In genomic region chr1:84443640-84444039, GRCm38 (mm10) we compare ENCODE assay signal across 17 mouse cellular contexts.
DNase-seq lines count a peak whose midpoint lies in the region; ATAC-seq lines count a peak whose summit lies in the region.
"Had no signal": no experiment of that assay in that cellular context is flagged by ENCODE, and none has a peak within 500 bp of the region (broad histone marks: within the 10 kb centered on the region; RNA-seq: fewer than 3 reads in every experiment).

No protein-coding gene starts in this region.

- no peaks in the 10 kb centered on the region for H3K36me3 ChIP-seq in midbrain, embryonic 16.5 days (ENCODE audit: control insufficient read depth, insufficient read depth, low read length)
- no peaks in the 10 kb centered on the region for H3K36me3 ChIP-seq in midbrain, embryonic 11.5 days (ENCODE audit: control insufficient read depth, insufficient read depth, low read length)
- H3K36me3 ChIP-seq: G1E; liver, embryonic 12.5 days had no signal

- intact Hi-C loops in left cerebral cortex, postnatal 10 days (cut with DNase I): no loop called here

- peak; percentile 57; the same call in 1 of the 2 replicates for ATAC-seq in midbrain, embryonic 16.5 days
- no peak for ATAC-seq in midbrain, embryonic 11.5 days (ENCODE audit: low FRiP score)
- ATAC-seq: liver, embryonic 12.5 days had no signal

- H3K4me1 ChIP-seq in midbrain, embryonic 16.5 days (ENCODE audit: control insufficient read depth, insufficient read depth, low read length): 0 out of 2 replicates have a peak, but pooled peaks cover 2% of the 10 kb centered on the region
- H3K4me1 ChIP-seq in midbrain, embryonic 11.5 days (ENCODE audit: control insufficient read depth, insufficient read depth, low read length): no peaks in the 10 kb centered on the region
- H3K4me1 ChIP-seq: liver, embryonic 12.5 days had no signal

- H3K9ac ChIP-seq in midbrain, embryonic 16.5 days (ENCODE audit: low read depth, low read length): no peak overlapping the region
- H3K9ac ChIP-seq in midbrain, embryonic 11.5 days (ENCODE audit: low read length): no peak overlapping the region
- H3K9ac ChIP-seq: liver, embryonic 12.5 days had no signal

- no peaks in the 10 kb centered on the region for H3K27me3 ChIP-seq in midbrain, embryonic 16.5 days (ENCODE audit: control insufficient read depth, insufficient read depth, low read depth, low read length)
- H3K27me3 ChIP-seq in midbrain, embryonic 11.5 days (ENCODE audit: control insufficient read depth, insufficient read depth, low read length): no peaks in the 10 kb centered on the region
- H3K27me3 ChIP-seq: liver, embryonic 12.5 days had no signal

- DNase-seq in heart, adult 11 months: peak; percentile 84
- no peak for DNase-seq in heart, adult 8-10 months (ENCODE audit: low spot score)
- DNase-seq in midbrain, embryonic 11.5 days (ENCODE audit: low spot score, missing footprints): no peak
- peak; percentile 33 to 79 for DNase-seq in left cerebral cortex, postnatal 10 days (ENCODE audit: extremely low spot score in 1 of 2, low spot score in 2 of 2)
- peak; percentile 22 for DNase-seq in right cerebral cortex, postnatal 4 days
- no peak for DNase-seq in urinary bladder, adult 18-20 months (ENCODE audit: low spot score in 2 of 2)
- no peak for DNase-seq in Muller cell, postnatal 12 days (ENCODE audit: inconsistent ontology term)
- DNase-seq: cerebellum, adult 8-10 months; heart, adult 2 months; heart, postnatal 14 days; kidney, adult 11 months; kidney, postnatal 36 days; lung, postnatal 14 days; thymus, adult 2 months had no signal

- H3K4me3 ChIP-seq in midbrain, embryonic 16.5 days (ENCODE audit: low read depth, low read length): no peak overlapping the region
- H3K4me3 ChIP-seq in midbrain, embryonic 11.5 days (ENCODE audit: low read depth, low read length): no peak overlapping the region
- H3K4me3 ChIP-seq: heart, adult 2 months; liver, embryonic 12.5 days had no signal

- peak overlapping the region; percentile 14; the same call in 1 of the 2 replicates for H3K27ac ChIP-seq in midbrain, embryonic 16.5 days (ENCODE audit: low read length)
- H3K27ac ChIP-seq in midbrain, embryonic 11.5 days (ENCODE audit: low read depth, low read length): no peak overlapping the region
- H3K27ac ChIP-seq: heart, adult 2 months; liver, embryonic 12.5 days had no signal

- H3K4me2 ChIP-seq in midbrain, embryonic 16.5 days (ENCODE audit: low read length): no peak overlapping the region
- H3K4me2 ChIP-seq in midbrain, embryonic 11.5 days: no peak overlapping the region
- H3K4me2 ChIP-seq: liver, embryonic 12.5 days had no signal

- WGBS in midbrain, embryonic 16.5 days: 53% methylated on average over 3 of the region's 3 CpGs
- 77% methylated on average over 3 of the region's 3 CpGs for WGBS in midbrain, embryonic 11.5 days

- H3K9me3 ChIP-seq in midbrain, embryonic 16.5 days (replicated peaks; ENCODE audit: control insufficient read depth, low read length, poor library complexity, severe bottlenecking): no peaks in the 10 kb centered on the region
- no peaks in the 10 kb centered on the region for H3K9me3 ChIP-seq in midbrain, embryonic 11.5 days (ENCODE audit: control insufficient read depth, low read length)
- H3K9me3 ChIP-seq: liver, embryonic 12.5 days had no signal

Comparison
In these comparisons a context has a peak if more than half of its experiments do, and no peak if none do; other contexts are left out.
1. DNase-seq: peak in heart, adult 11 months (single experiment), left cerebral cortex, postnatal 10 days (2 of 2) and right cerebral cortex, postnatal 4 days (single experiment); none in heart, adult 8-10 months (single experiment), midbrain, embryonic 11.5 days (single experiment), urinary bladder, adult 18-20 months (0 of 2) and Muller cell, postnatal 12 days (single experiment).